Mouse (Mus musculus): Measurements from ENCODE around the gene Dnase2a. TPM values are rescaled to one million over a fixed set of nuclear protein-coding genes. Genes with fewer than 3 reads are reported as not detected.

The Dnase2a gene
- polyA plus RNA-seq (2015; fragmentation: Nextera tagmentation; extraction: Ambion mirVana) = 10.5 and 16.2 TPM in 2 replicates

DNA sequence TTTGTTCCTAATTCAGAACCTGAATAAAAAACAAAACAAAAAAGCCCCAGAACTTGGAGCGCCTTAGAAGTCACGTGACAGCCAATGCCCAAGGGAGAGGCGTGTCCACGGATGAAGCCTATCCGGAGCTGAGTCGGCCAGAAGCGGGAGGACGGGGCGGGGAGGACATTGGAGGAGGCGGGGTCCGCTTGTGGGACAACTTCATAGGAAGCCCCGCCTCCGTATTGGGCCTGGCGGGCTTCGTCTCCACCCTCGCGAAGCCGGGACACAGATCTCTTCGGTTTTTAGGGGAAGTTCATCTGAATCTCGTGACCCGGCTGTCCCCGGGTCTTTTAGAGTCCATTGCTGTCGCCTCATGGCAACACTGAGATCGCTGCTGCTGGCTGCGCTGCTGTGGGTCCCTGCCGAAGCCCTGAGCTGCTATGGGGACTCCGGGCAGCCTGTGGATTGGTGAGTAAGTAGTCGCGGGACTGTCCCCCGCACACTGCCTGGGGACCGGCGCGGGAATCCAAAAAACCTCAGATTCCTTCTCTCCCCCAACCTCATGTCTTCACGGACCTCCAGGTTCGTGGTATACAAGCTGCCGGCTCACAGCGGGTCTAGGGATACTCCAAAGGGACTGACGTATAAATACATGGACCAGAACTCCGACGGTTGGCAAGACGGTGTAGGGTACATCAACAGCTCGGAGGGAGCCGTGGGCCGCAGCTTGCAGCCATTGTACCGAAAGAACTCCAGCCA is at the start of gene Dnase2a:
TSS of gene Dnase2a (plus strand) at position 140 of the 741 bp plus-strand sequence.

DNA sequence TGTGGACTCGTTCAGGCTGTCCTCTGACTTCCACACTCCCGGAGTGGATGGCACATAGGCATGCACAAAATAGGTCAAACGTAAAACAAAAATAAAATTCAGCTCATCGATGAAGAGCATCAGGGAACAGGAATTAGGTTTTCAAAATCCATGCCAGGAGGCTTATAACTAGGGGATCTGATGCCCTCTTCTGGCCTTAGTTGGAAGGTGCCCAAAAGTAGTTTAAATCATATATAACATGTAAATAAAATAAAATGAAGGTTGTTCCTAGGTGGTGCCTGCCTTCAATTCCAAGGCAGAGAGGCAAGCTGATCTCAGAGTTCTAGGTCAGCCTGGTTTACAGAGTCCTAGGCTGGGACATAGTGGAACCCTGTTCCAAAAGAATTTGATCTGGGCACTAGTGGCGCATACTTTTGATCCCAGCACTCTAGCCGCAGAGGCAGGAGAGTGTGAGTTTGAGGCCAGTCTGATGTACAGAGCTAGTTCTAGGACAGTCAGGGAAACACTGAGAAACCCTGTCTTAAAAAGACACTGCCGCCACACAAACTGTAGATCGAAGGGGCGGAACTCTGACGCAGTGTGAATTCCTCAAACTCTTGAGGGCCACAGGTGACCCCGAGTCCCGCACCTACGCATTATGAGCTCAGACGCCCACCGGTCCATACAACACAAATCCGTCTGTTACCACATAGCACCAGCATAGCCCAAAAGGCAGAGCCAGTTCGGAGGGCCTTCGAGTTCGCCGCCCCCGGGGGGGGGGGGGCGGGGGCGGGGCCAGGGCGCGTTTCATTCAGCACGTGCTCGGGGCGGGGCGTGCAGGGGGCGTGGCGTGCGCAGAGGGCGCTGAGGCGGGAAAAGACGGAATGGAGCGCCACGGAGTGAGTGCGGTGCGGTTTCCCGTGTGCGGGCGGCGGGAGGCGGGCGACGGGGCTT is 36.7 kb upstream of the Dnase2a start, which contains the start of gene Syce2:
TSS of gene Syce2 (plus strand) at position 736 of the 933 bp plus-strand sequence.

DNA sequence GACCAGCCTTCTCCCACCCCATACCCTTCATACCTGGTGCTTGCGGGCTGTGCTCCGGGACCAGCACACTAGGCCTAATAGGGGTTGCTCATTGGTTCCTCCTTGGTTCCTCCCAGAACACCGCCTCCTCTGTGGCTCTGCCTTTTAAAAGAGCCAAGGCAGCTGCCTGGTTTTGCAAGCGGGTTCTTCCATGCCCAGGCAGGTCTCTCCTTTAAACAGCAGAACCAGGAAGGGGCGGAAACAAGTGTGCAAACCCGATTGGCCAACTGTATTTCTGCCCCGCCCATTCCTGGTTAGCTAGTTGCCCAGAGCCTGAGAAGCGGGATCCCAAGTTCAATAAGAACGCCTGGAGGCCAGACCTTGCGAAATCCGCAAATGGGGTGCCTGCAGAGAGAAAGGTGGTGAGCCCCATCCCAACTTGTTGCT is 14.6 kb upstream of the Dnase2a start, which contains the start of gene Gcdh:
TSS of gene Gcdh (minus strand) at position 213 of the 426 bp plus-strand sequence.

DNA sequence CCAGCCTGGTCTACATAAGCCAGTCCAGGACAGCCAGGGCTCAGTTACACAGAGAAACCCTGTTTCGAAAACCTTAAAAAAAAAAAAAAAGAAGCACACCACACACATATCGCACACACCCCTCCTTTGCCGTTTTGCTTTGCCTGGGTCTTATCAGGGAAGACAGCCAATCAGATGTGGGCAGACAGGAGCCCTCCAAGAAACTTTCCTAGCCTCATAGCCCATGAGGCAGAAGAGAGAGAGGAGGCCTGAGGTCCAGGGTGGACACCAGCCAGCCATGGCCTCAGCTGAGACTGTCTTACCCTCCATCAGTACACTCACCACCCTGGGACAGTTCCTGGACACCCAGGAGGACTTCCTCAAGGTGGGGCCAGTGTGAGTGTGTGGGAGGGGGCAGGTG is 6.6 kb upstream of the Dnase2a start, which contains the start of gene Klf1:
TSS of gene Klf1 (plus strand) at position 177 of the 400 bp plus-strand sequence.

DNA sequence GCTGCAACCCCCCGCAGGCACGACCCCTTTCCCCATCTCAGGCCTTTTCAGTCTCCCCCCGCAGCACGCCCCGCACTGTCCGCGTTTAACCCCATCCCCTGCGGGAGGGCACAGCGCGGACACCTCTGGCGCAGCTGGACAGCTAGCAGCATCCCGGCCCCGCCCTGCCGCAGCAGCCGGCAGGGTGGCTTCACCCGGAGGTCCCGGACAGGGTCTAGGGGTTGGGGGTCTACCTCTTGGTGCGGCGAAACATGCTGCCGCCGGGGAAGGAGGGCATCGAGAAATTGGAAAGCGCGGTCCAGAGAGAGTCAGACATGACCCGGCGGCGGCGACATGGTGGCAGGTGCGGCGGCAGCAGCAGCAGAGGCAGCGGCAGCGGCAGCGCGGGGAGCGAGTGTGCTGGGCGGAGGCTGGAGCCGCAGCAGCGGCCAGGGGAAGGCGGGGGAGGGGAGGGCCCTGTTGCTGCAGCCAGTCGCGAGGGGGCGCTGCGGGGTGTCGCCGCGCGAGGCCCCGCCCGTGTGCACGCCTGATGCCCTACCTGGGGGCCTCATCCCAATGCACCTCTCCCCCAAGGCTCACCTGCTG is 28.7 kb downstream of the Dnase2a start, which contains the start of gene Mast1:
TSS of gene Mast1 (minus strand) at position 398 of the 585 bp plus-strand sequence.

DNA sequence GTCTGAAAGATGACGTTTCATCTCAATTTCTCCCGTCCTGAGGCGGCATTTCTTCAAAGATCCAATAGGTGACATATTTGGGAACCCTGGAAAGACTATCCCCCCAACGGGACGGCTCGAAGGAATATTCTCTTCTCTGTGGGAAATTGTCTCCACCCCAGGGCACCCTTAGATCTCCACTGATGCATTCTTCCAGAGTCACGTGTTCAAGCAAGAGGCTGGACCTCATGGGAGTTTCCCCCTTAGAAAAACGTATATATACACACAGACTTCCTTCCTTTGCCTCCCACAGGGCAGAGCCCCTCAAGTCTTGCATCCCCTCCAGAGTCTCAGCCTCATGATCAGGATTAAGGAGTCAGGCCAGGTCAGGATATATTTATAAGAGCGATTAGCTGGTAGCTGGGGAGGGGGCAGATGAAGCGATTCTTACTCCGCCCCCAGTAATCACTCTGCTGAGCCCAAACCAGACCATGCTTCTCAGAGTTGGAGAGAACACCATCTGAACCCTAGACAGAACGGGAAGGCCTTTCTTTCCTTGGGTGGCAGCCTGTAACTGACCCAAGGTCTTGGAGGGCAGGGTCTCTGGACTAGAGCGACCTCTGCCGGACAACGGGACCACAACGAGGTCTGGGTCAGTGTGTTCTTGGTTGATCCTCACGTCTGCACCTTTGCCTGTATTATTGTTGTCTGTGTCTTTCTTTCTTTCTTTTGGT is 38.3 kb downstream of the Dnase2a start, which contains the start of gene Rtbdn:
TSS of gene Rtbdn (plus strand) at position 464 of the 713 bp plus-strand sequence.

DNA sequence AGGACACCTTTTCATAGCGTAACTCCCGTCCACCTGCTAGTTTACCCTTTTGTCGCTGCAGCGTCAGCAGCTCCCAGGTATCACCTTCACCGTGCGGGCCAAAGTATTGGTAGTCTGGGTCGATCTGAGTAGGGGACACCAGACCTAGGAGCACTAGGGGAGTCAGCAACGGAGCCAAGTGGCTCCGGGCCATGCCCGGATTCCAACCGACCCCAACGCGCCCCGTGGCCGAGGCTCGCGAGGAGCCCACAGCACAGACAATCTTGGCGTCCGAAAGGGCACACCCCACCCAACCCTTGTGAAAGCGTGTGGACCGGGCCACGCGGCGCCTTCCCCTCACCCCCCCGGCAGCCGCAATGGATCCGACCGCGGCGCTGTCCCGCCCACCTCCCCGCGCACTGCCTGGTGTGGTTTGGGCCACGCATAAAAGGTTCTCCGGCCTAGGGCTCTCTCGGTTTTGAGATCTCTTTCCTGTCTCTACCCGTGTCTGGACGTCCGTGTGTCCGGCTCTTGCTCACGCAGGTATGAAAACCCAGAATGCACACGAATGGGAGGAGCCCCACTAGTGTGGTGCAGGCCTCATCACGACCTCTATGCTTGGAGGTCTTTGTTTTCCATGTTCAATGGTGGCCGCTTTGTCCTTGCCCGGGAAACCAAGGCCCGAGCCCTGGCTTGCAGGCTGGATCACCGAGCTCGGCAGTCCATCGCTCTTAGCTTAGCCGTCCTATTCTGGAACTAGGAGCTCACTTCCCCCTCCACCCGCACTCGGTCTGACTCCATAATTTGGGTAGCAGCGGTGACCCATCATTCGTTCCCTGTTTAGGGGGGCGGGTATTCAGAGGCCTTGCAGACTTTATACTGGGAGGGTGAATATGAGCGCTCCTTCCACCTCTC is 61.1 kb downstream of the Dnase2a start, which contains the start of the genes Gm49661, Prdx2 and Rnaseh2a:
TSS of gene Gm49661 (minus strand) at position 193 of the 894 bp plus-strand sequence.
TSS of gene Prdx2 (plus strand) at position 347 of the 894 bp plus-strand sequence.
TSS of gene Rnaseh2a (minus strand) at position 527 of the 894 bp plus-strand sequence.

Small RNA genes within 50 kb of the gene (microRNA-seq; reads per million reads assigned to microRNA genes)
- not detected for gene Gm24197 (ENCODE audit: borderline replicate concordance, insufficient number of aligned reads)
- gene Mir7069 (ENCODE audit: borderline replicate concordance, insufficient number of aligned reads) = 2.8 reads per million

Other genes with a start within 250 kb of the Dnase2a start
- 56.1 and 58.9 TPM in 2 replicates for gene Ier2, start 245.7 kb upstream of the Dnase2a start, polyA plus RNA-seq (2015; fragmentation: Nextera tagmentation; extraction: Ambion mirVana)
- 45.7 and 56.8 TPM in 2 replicates for gene Trmt1, start 222.3 kb upstream of the Dnase2a start, polyA plus RNA-seq (2015; fragmentation: Nextera tagmentation; extraction: Ambion mirVana)
- gene Nacc1, start 220.7 kb upstream of the Dnase2a start, polyA plus RNA-seq (2015; fragmentation: Nextera tagmentation; extraction: Ambion mirVana) = 6.6 and 9.1 TPM in 2 replicates
- 5.0 and 7.0 TPM in 2 replicates for gene Lyl1, start 207.1 kb upstream of the Dnase2a start, polyA plus RNA-seq (2015; fragmentation: Nextera tagmentation; extraction: Ambion mirVana)
- gene G430095P16Rik, start 185.6 kb upstream of the Dnase2a start, polyA plus RNA-seq (2015; fragmentation: Nextera tagmentation; extraction: Ambion mirVana) = 1.7 and 3.0 TPM in 2 replicates
- gene Nfix, start 108.2 kb upstream of the Dnase2a start, polyA plus RNA-seq (2015; fragmentation: Nextera tagmentation; extraction: Ambion mirVana) = 22.8 and 26.3 TPM in 2 replicates
- gene Dand5, start 85.7 kb upstream of the Dnase2a start, polyA plus RNA-seq (2015; fragmentation: Nextera tagmentation; extraction: Ambion mirVana) = 6.6 and 9.9 TPM in 2 replicates
- gene Gadd45gip1, start 77.0 kb upstream of the Dnase2a start, polyA plus RNA-seq (2015; fragmentation: Nextera tagmentation; extraction: Ambion mirVana) = 74.9 and 88.3 TPM in 2 replicates
- 80.9 and 112 TPM in 2 replicates for gene Rad23a, start 67.9 kb upstream of the Dnase2a start, polyA plus RNA-seq (2015; fragmentation: Nextera tagmentation; extraction: Ambion mirVana)
- 326 and 438 TPM in 2 replicates for gene Calr, start 61.6 kb upstream of the Dnase2a start, polyA plus RNA-seq (2015; fragmentation: Nextera tagmentation; extraction: Ambion mirVana)
- gene Farsa, start 51.6 kb upstream of the Dnase2a start, polyA plus RNA-seq (2015; fragmentation: Nextera tagmentation; extraction: Ambion mirVana) = 34.4 and 47.4 TPM in 2 replicates
- 52.9 and 54.5 TPM in 2 replicates for gene Syce2, start 36.4 kb upstream of the Dnase2a start, polyA plus RNA-seq (2015; fragmentation: Nextera tagmentation; extraction: Ambion mirVana)
- 29.7 and 48.4 TPM in 2 replicates for gene Gcdh, start 14.6 kb upstream of the Dnase2a start, polyA plus RNA-seq (2015; fragmentation: Nextera tagmentation; extraction: Ambion mirVana)
- 9.0 and 20.1 TPM in 2 replicates for gene Klf1, start 6.6 kb upstream of the Dnase2a start, polyA plus RNA-seq (2015; fragmentation: Nextera tagmentation; extraction: Ambion mirVana)
- 3.6 and 11.0 TPM in 2 replicates for gene Mast1, start 28.8 kb downstream of the Dnase2a start, polyA plus RNA-seq (2015; fragmentation: Nextera tagmentation; extraction: Ambion mirVana)
- 0.12 and 0.61 TPM in 2 replicates for gene Rtbdn, start 38.4 kb downstream of the Dnase2a start, polyA plus RNA-seq (2015; fragmentation: Nextera tagmentation; extraction: Ambion mirVana)
- gene Gm49661, start 60.9 kb downstream of the Dnase2a start, polyA plus RNA-seq (2015; fragmentation: Nextera tagmentation; extraction: Ambion mirVana) = 0.81 TPM in 1 of 2 replicates, not detected in the other
- 788 and 1,010 TPM in 2 replicates for gene Prdx2, start 61.0 kb downstream of the Dnase2a start, polyA plus RNA-seq (2015; fragmentation: Nextera tagmentation; extraction: Ambion mirVana)
- 136 and 227 TPM in 2 replicates for gene Rnaseh2a, start 61.2 kb downstream of the Dnase2a start, polyA plus RNA-seq (2015; fragmentation: Nextera tagmentation; extraction: Ambion mirVana)
- 25.6 and 40.6 TPM in 2 replicates for gene Junb, start 70.2 kb downstream of the Dnase2a start, polyA plus RNA-seq (2015; fragmentation: Nextera tagmentation; extraction: Ambion mirVana)
- 8.6 and 12.6 TPM in 2 replicates for gene Hook2, start 82.0 kb downstream of the Dnase2a start, polyA plus RNA-seq (2015; fragmentation: Nextera tagmentation; extraction: Ambion mirVana)
- not detected in 2 replicates for gene Best2, start 106.0 kb downstream of the Dnase2a start, polyA plus RNA-seq (2015; fragmentation: Nextera tagmentation; extraction: Ambion mirVana)
- 101 and 111 TPM in 2 replicates for gene Asna1, start 116.7 kb downstream of the Dnase2a start, polyA plus RNA-seq (2015; fragmentation: Nextera tagmentation; extraction: Ambion mirVana)
- gene Trir, start 118.3 kb downstream of the Dnase2a start, polyA plus RNA-seq (2015; fragmentation: Nextera tagmentation; extraction: Ambion mirVana) = 114 and 124 TPM in 2 replicates
- gene Tnpo2, start 128.4 kb downstream of the Dnase2a start, polyA plus RNA-seq (2015; fragmentation: Nextera tagmentation; extraction: Ambion mirVana) = 15.4 and 16.3 TPM in 2 replicates
- 33.5 and 34.5 TPM in 2 replicates for gene Fbxw9, start 151.5 kb downstream of the Dnase2a start, polyA plus RNA-seq (2015; fragmentation: Nextera tagmentation; extraction: Ambion mirVana)
- gene Gm5741, start 159.4 kb downstream of the Dnase2a start, polyA plus RNA-seq (2015; fragmentation: Nextera tagmentation; extraction: Ambion mirVana) = not detected in 2 replicates
- 54.9 and 58.6 TPM in 2 replicates for gene Dhps, start 163.2 kb downstream of the Dnase2a start, polyA plus RNA-seq (2015; fragmentation: Nextera tagmentation; extraction: Ambion mirVana)
- gene Wdr83os, start 172.2 kb downstream of the Dnase2a start, polyA plus RNA-seq (2015; fragmentation: Nextera tagmentation; extraction: Ambion mirVana) = 109 and 143 TPM in 2 replicates
- 23.8 and 33.0 TPM in 2 replicates for gene Wdr83, start 172.7 kb downstream of the Dnase2a start, polyA plus RNA-seq (2015; fragmentation: Nextera tagmentation; extraction: Ambion mirVana)
- gene Man2b1, start 174.7 kb downstream of the Dnase2a start, polyA plus RNA-seq (2015; fragmentation: Nextera tagmentation; extraction: Ambion mirVana) = 30.0 and 40.0 TPM in 2 replicates
- 1.4 and 2.2 TPM in 2 replicates for gene Zfp791, start 214.5 kb downstream of the Dnase2a start, polyA plus RNA-seq (2015; fragmentation: Nextera tagmentation; extraction: Ambion mirVana)
- gene Cks1brt, start 243.4 kb downstream of the Dnase2a start, polyA plus RNA-seq (2015; fragmentation: Nextera tagmentation; extraction: Ambion mirVana) = not detected in 2 replicates